Mouse (Mus musculus) thymus, adult 2 months (tissue): ENCODE data around the gene Mavs.

ENCODE experiments used
- CTCF ChIP-seq: fragments of 200-500 bp; IDR thresholded peaks from 2 replicates; pipeline ENCODE4 v1.5.1; 2012; ENCODE audit warnings: mild to moderate bottlenecking, control low read depth, low read length, moderate library complexity, borderline replicate concordance; ENCODE audit not compliant: control insufficient read depth, poor library complexity, insufficient read depth; ENCODE audit errors: extremely low read depth
- POLR2A ChIP-seq: fragments of 200-500 bp; IDR thresholded peaks from 2 replicates; pipeline ENCODE4 v1.6.1; 2012; ENCODE audit warnings: mild to moderate bottlenecking, low read length, control low read depth, moderate library complexity; ENCODE audit not compliant: control insufficient read depth, poor library complexity, insufficient read depth; ENCODE audit errors: extremely low read depth

DNA sequence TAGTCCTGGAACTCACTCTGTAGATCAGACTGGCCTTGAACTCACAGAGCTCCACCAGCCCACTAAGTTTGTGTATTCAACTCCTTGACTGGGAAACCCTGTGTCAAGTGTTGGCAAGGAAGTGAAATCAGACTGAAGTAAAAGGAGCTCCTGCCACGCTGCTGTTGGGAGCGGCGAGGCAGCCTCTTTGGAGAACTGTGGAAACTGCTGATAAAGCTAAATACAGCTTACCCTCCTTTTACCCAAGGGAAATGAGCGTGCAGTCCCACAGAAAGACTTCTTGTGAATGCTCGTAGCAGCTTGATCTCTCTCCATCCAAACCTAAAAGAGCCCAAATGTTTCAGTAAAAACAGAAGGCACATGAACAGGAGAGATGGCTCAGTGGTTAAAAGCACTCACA, 11.3 kb upstream of the Mavs start:
- no peak for TF ChIP-seq CTCF
- TF ChIP-seq POLR2A, result no peak
